Mouse (Mus musculus) thymus, adult 2 months (tissue): ENCODE measurements at regions not wholly inside any gene's neighbourhood (a gene's known extent, or its start where the extent isn't known, plus 50 kb on each side); places are given as distances from the start of the nearest gene placed in this dataset.

Source experiments
- DNase-seq: peaks from one replicate; pipeline ENCODE4 v3.0.0; 2021
- H3K27ac ChIP-seq: fragments of 200-500 bp; 2 replicates; pipeline ENCODE4 v1.5.1; 2012; ENCODE audit warnings: low read length, control low read depth; ENCODE audit not compliant: control insufficient read depth, insufficient read depth
- H3K27me3 ChIP-seq: fragments of 200-500 bp; 2 replicates; pipeline ENCODE4 v1.6.1; 2012; ENCODE audit warnings: mild to moderate bottlenecking, low read length, moderate library complexity, mixed read lengths; ENCODE audit not compliant: control insufficient read depth, insufficient read depth
- H3K36me3 ChIP-seq: fragments of 200-500 bp; 2 replicates; pipeline ENCODE4 v1.6.1; 2012; ENCODE audit warnings: mild to moderate bottlenecking, low read length, moderate library complexity; ENCODE audit not compliant: control insufficient read depth, insufficient read depth
- H3K4me1 ChIP-seq: fragments of 200-500 bp; replicated peaks from 2 replicates; pipeline ENCODE4 v1.6.1; 2012; ENCODE audit warnings: low read length; ENCODE audit not compliant: control insufficient read depth, insufficient read depth
- H3K4me3 ChIP-seq: fragments of 200-500 bp; 2 replicates; pipeline ENCODE4 v1.5.1; 2012; ENCODE audit warnings: mild to moderate bottlenecking, low read length, control low read depth, moderate library complexity; ENCODE audit not compliant: control insufficient read depth, insufficient read depth
- CTCF ChIP-seq: fragments of 200-500 bp; IDR thresholded peaks from 2 replicates; pipeline ENCODE4 v1.5.1; 2012; ENCODE audit warnings: mild to moderate bottlenecking, control low read depth, low read length, moderate library complexity, borderline replicate concordance; ENCODE audit not compliant: control insufficient read depth, poor library complexity, insufficient read depth; ENCODE audit errors: extremely low read depth
- POLR2A ChIP-seq: fragments of 200-500 bp; IDR thresholded peaks from 2 replicates; pipeline ENCODE4 v1.6.1; 2012; ENCODE audit warnings: mild to moderate bottlenecking, low read length, control low read depth, moderate library complexity; ENCODE audit not compliant: control insufficient read depth, poor library complexity, insufficient read depth; ENCODE audit errors: extremely low read depth
- WGBS: fragments of 180-500 bp; shearing (Covaris S2); methylation state at CpG from one replicate; pipeline ENCODE4 v1.1.7; 2018; 5-methylcytosine and 5-hydroxymethylcytosine counted together

- no peak for TF ChIP-seq POLR2A
- no peak for DNase-seq
- Histone ChIP-seq H3K4me1 (no peaks in the 10 kb centered on the region), H3K27ac (no peak overlapping the region), H3K27me3 (no peaks in the 10 kb centered on the region), H3K36me3 (no peaks in the 10 kb centered on the region), H3K4me3 (no peak overlapping the region)
- 94% methylated on average over 9 of the region's 9 CpGs for WGBS
These were observed 272.3 kb downstream of the Tle4 start for GRCm38 (mm10) chr19:14325353-14326052.

- Histone ChIP-seq H3K27me3 (no peaks in the 10 kb centered on the region), H3K27ac (no peak overlapping the region), H3K4me3 (no peak overlapping the region), H3K4me1 (no peaks in the 10 kb centered on the region), H3K36me3 (no peaks in the 10 kb centered on the region)
- DNase-seq: no peak
- TF ChIP-seq POLR2A: no peak
- TF ChIP-seq CTCF: no peak
- 64% methylated on average over 6 of the region's 6 CpGs for WGBS
These were observed 264.5 kb downstream of the Tle4 start for GRCm38 (mm10) chr19:14333041-14334012.

GRCm38 (mm10) chr19:14337025-14337424, 260.8 kb downstream of the Tle4 start:
- WGBS: 90% methylated on average over 5 of the region's 5 CpGs
- Histone ChIP-seq H3K27me3 (no peaks in the 10 kb centered on the region), H3K27ac (no peak overlapping the region), H3K4me1 (no peaks in the 10 kb centered on the region), H3K4me3 (no peak overlapping the region), H3K36me3 (no peaks in the 10 kb centered on the region)
- no peak for TF ChIP-seq POLR2A
- no peak for TF ChIP-seq CTCF
- no peak for DNase-seq

GRCm38 (mm10) chr19:14340759-14341158, 257.1 kb downstream of the Tle4 start:
- WGBS: 86% methylated on average over 2 of the region's 2 CpGs

GRCm38 (mm10) chr19:14343890-14344289, 254.0 kb downstream of the Tle4 start:
- no peak for TF ChIP-seq POLR2A
- no peak for TF ChIP-seq CTCF
- no peak overlapping the region for H3K27ac ChIP-seq
- no peaks in the 10 kb centered on the region for H3K27me3 ChIP-seq
- 0 out of 2 replicates have a peak, but pooled peaks cover 2% of the 10 kb centered on the region for H3K4me1 ChIP-seq
- no peak overlapping the region for H3K4me3 ChIP-seq
- no peaks in the 10 kb centered on the region for H3K36me3 ChIP-seq
- no peak for DNase-seq
- WGBS: 32% methylated on average over 5 of the region's 5 CpGs

More at GRCm38 (mm10) chr19:14340759-14341158, 257.1 kb downstream of the Tle4 start:
- 0 out of 2 replicates have a peak, but pooled peaks cover 2% of the 10 kb centered on the region for H3K4me1 ChIP-seq
- no peak overlapping the region for H3K27ac ChIP-seq
- DNase-seq: no peak
- TF ChIP-seq CTCF: no peak
- TF ChIP-seq POLR2A: no peak
- no peak overlapping the region for H3K4me3 ChIP-seq
- H3K36me3 ChIP-seq: no peaks in the 10 kb centered on the region
- no peaks in the 10 kb centered on the region for H3K27me3 ChIP-seq

- H3K4me3 ChIP-seq: no peak overlapping the region
- 0 out of 2 replicates have a peak, but pooled peaks cover 2% of the 10 kb centered on the region for H3K4me1 ChIP-seq
- no peaks in the 10 kb centered on the region for H3K36me3 ChIP-seq
- no peak overlapping the region for H3K27ac ChIP-seq
- no peak for DNase-seq
- H3K27me3 ChIP-seq: no peaks in the 10 kb centered on the region
- 38% methylated on average over 3 of the region's 3 CpGs for WGBS
- TF ChIP-seq POLR2A: no peak
- no peak for TF ChIP-seq CTCF
These were observed 253.4 kb downstream of the Tle4 start for GRCm38 (mm10) chr19:14344467-14344866.
